Mouse (Mus musculus) C3H10T1/2 (cell line): ENCODE measurements around the gene Cenpk. TPM values are rescaled to one million over a fixed set of nuclear protein-coding genes. Genes with fewer than 3 reads are reported as not detected.

Experiments used
- polyA plus RNA-seq, 2 experiments: library from polyadenylated mRNA; unstranded; fragments of >200 nt; fragmentation: generic; extraction: Trizol; gene quantifications; one replicate each; pipeline ENCODE4 v1.2.1; 2012; ENCODE audit warnings: missing spikeins in 2 of 2

The Cenpk gene
- 1 to 10 TPM in 1 of 2 experiments, under 1 TPM in 1; 0.91 to 4.1 TPM for polyA plus RNA-seq

GRCm38 (mm10) chr13:104228384-104229066, at the start of gene Cenpk, which contains the start of gene Ppwd1:
Cenpk (plus strand) TSS chr13:104228611.
Ppwd1 (minus strand) TSS chr13:104228843.

GRCm38 (mm10) chr13:104178650-104179121, 49.7 kb upstream of the Cenpk start, which contains the start of gene Trim23:
Trim23 (plus strand) TSS chr13:104178797.

GRCm38 (mm10) chr13:104287366-104288225, 59.2 kb downstream of the Cenpk start, which contains the start of gene Adamts6:
Adamts6 (plus strand) TSS chr13:104287835.

Other genes with a start within 250 kb of the Cenpk start
- 1 to 10 TPM; 2.9 to 9.6 TPM for gene Nln, start 119.0 kb upstream of the Cenpk start, polyA plus RNA-seq
- 1 to 10 TPM in 1 of 2 experiments, under 1 TPM in 1; 0.06 to 1.8 TPM for gene Sgtb, start 118.9 kb upstream of the Cenpk start, polyA plus RNA-seq
- gene Trappc13, start 50.1 kb upstream of the Cenpk start, polyA plus RNA-seq = 10 to 100 TPM in 1 of 2 experiments, 1 to 10 TPM in 1; 2.2 to 13.9 TPM
- 1 to 10 TPM in 1 of 2 experiments, under 1 TPM in 1; 0.11 to 1.7 TPM for gene Trim23, start 49.8 kb upstream of the Cenpk start, polyA plus RNA-seq
- gene Ppwd1, start 232 bp downstream of the Cenpk start, polyA plus RNA-seq = 1 to 10 TPM in 1 of 2 experiments, under 1 TPM in 1; 0.34 to 2.7 TPM
- gene Adamts6, start 59.2 kb downstream of the Cenpk start, polyA plus RNA-seq = under 1 TPM; under 0.01 to 0.57 TPM